Mouse (Mus musculus): ENCODE results near the gene Smyd4. TPM values are rescaled to one million over a fixed set of nuclear protein-coding genes. Genes with fewer than 3 reads are reported as not detected.

Gene Smyd4
- polyA plus RNA-seq, 2 experiments = 7.9 to 11.6 TPM

DNA sequence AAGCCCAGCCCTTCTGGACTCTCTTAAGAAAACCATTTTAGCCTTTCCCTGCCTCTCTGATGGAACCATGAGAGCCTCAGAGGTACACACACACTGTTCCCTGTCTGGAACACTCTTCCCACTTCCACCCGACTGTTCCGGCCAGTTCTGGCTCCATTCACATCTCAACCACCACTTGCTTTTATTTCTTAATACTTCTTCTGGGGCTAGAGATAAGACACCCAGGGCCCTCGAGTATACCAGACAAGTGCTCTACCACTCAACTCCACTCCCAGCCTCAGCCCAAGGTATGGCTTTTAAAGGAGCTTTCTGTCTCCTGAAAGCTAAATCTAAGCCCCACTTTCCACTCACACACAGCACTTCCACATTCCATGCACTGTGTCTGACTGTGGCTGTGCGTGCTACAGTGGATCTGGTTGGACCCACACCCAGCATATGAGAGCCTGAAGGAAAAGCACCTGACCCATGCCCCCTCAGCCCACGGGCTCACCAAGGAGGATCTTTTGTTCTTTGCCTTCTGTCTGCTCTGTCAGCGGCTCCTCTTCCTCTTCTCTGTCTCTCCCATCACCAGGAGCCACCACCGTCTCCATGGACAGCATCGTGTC is 102.2 kb downstream of the Smyd4 start:
- DNase-seq (ENCODE audit: low spot score) = no peak
- ATAC-seq (ENCODE audit: low FRiP score, low read depth) = no peak
- H3K4me2 ChIP-seq (replicated peaks; ENCODE audit: low read depth, low read length, severe bottlenecking) = no peak overlapping the region
- 86% methylated on average over 8 of the region's 8 CpGs for WGBS
- H3K4me1 ChIP-seq (ENCODE audit: control insufficient read depth, insufficient read depth, low read length) = peaks cover 13% of the 10 kb centered on the region
- H3K9ac ChIP-seq (ENCODE audit: low read depth, low read length, severe bottlenecking) = 0 out of 2 replicates have a peak overlapping the region, but pooled peaks have one; percentile 14
- TF ChIP-seq POLR2A (IDR thresholded peaks at IDR 0.05; ENCODE audit: borderline replicate concordance, extremely low read depth, insufficient read depth, insufficient read length) = no peak
- no peak overlapping the region for H3K4me3 ChIP-seq (replicated peaks; ENCODE audit: low read length)
- no peaks in the 10 kb centered on the region for H3K9me3 ChIP-seq (ENCODE audit: control insufficient read depth, low read length)
- peaks cover 42% of the 10 kb centered on the region for H3K36me3 ChIP-seq (ENCODE audit: control insufficient read depth, insufficient read depth, low read length)
- no peaks in the 10 kb centered on the region for H3K27me3 ChIP-seq (ENCODE audit: control insufficient read depth, insufficient read depth, low read length)
- H3K27ac ChIP-seq (replicated peaks; ENCODE audit: low read depth, low read length) = no peak overlapping the region

DNA sequence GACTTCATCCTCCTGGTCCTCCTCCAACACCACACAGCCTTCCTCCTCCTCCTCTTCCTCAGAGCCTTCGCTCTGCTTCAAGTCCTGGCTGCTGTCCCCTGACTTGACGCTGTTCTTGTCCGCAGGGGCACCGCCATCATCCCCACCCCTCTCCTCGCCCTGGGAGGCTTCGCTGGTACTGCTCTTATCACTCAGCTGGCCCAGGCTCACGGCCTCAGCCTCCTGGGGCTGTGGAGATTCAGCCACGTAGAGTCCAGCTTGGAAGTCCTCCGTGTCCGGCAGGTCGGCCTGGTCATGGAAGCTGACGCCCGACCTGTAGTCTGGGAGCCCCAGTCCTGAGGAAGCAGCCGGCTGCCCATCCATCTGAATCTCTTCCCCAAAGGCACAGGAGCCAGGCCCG is 102.7 kb downstream of the Smyd4 start:
- no peaks in the 10 kb centered on the region for H3K9me3 ChIP-seq (ENCODE audit: control insufficient read depth, low read length)
- no peak overlapping the region for H3K4me2 ChIP-seq (replicated peaks; ENCODE audit: low read depth, low read length, severe bottlenecking)
- no peak overlapping the region for H3K27ac ChIP-seq (replicated peaks; ENCODE audit: low read depth, low read length)
- peaks cover 37% of the 10 kb centered on the region for H3K36me3 ChIP-seq (ENCODE audit: control insufficient read depth, insufficient read depth, low read length)
- DNase-seq (ENCODE audit: low spot score) (no peak), ATAC-seq (ENCODE audit: low FRiP score, low read depth) (no peak)
- H3K27me3 ChIP-seq (ENCODE audit: control insufficient read depth, insufficient read depth, low read length) = no peaks in the 10 kb centered on the region
- 0 out of 2 replicates have a peak overlapping the region, but pooled peaks have one; percentile 14 for H3K9ac ChIP-seq (ENCODE audit: low read depth, low read length, severe bottlenecking)
- H3K4me3 ChIP-seq (replicated peaks; ENCODE audit: low read length) = no peak overlapping the region
- no peak for TF ChIP-seq POLR2A (IDR thresholded peaks at IDR 0.05; ENCODE audit: borderline replicate concordance, extremely low read depth, insufficient read depth, insufficient read length)
- H3K4me1 ChIP-seq (ENCODE audit: control insufficient read depth, insufficient read depth, low read length) = peaks cover 13% of the 10 kb centered on the region
- 88% methylated on average over 15 of the region's 15 CpGs for WGBS

- DNase-seq (ENCODE audit: low spot score) = no peak
- Histone ChIP-seq H3K9ac (ENCODE audit: low read depth, low read length, severe bottlenecking) (no peak overlapping the region), H3K9me3 (ENCODE audit: control insufficient read depth, low read length) (no peaks in the 10 kb centered on the region), H3K36me3 (ENCODE audit: control insufficient read depth, insufficient read depth, low read length) (peaks cover 32% of the 10 kb centered on the region), H3K4me3 (replicated peaks; ENCODE audit: low read length) (no peak overlapping the region), H3K27me3 (ENCODE audit: control insufficient read depth, insufficient read depth, low read length) (no peaks in the 10 kb centered on the region), H3K4me1 (ENCODE audit: control insufficient read depth, insufficient read depth, low read length) (peaks cover 13% of the 10 kb centered on the region), H3K4me2 (replicated peaks; ENCODE audit: low read depth, low read length, severe bottlenecking) (no peak overlapping the region), H3K27ac (replicated peaks; ENCODE audit: low read depth, low read length) (no peak overlapping the region)
- WGBS = 90% methylated on average over 8 of the region's 8 CpGs
- TF ChIP-seq POLR2A (IDR thresholded peaks at IDR 0.05; ENCODE audit: borderline replicate concordance, extremely low read depth, insufficient read depth, insufficient read length) = no peak
- no peak for ATAC-seq (ENCODE audit: low FRiP score, low read depth)
Observed at GRCm38 (mm10) chr11:75452081-75452480, 103.8 kb downstream of the Smyd4 start.

- Histone ChIP-seq H3K36me3 (ENCODE audit: control insufficient read depth, insufficient read depth, low read length) (peaks cover 23% of the 10 kb centered on the region), H3K4me1 (ENCODE audit: control insufficient read depth, insufficient read depth, low read length) (peaks cover 13% of the 10 kb centered on the region), H3K27ac (replicated peaks; ENCODE audit: low read depth, low read length) (no peak overlapping the region), H3K9ac (ENCODE audit: low read depth, low read length, severe bottlenecking) (no peak overlapping the region), H3K27me3 (ENCODE audit: control insufficient read depth, insufficient read depth, low read length) (no peaks in the 10 kb centered on the region), H3K9me3 (ENCODE audit: control insufficient read depth, low read length) (no peaks in the 10 kb centered on the region), H3K4me2 (replicated peaks; ENCODE audit: low read depth, low read length, severe bottlenecking) (0 out of 2 replicates have a peak overlapping the region, but pooled peaks have one; percentile 95), H3K4me3 (replicated peaks; ENCODE audit: low read length) (no peak overlapping the region)
- ATAC-seq (ENCODE audit: low FRiP score, low read depth) (no peak), DNase-seq (ENCODE audit: low spot score) (no peak)
- TF ChIP-seq POLR2A (IDR thresholded peaks at IDR 0.05; ENCODE audit: borderline replicate concordance, extremely low read depth, insufficient read depth, insufficient read length) = no peak
- 93% methylated on average over 31 of the region's 31 CpGs for WGBS
Observed at GRCm38 (mm10) chr11:75452812-75453557, 104.8 kb downstream of the Smyd4 start.

DNA sequence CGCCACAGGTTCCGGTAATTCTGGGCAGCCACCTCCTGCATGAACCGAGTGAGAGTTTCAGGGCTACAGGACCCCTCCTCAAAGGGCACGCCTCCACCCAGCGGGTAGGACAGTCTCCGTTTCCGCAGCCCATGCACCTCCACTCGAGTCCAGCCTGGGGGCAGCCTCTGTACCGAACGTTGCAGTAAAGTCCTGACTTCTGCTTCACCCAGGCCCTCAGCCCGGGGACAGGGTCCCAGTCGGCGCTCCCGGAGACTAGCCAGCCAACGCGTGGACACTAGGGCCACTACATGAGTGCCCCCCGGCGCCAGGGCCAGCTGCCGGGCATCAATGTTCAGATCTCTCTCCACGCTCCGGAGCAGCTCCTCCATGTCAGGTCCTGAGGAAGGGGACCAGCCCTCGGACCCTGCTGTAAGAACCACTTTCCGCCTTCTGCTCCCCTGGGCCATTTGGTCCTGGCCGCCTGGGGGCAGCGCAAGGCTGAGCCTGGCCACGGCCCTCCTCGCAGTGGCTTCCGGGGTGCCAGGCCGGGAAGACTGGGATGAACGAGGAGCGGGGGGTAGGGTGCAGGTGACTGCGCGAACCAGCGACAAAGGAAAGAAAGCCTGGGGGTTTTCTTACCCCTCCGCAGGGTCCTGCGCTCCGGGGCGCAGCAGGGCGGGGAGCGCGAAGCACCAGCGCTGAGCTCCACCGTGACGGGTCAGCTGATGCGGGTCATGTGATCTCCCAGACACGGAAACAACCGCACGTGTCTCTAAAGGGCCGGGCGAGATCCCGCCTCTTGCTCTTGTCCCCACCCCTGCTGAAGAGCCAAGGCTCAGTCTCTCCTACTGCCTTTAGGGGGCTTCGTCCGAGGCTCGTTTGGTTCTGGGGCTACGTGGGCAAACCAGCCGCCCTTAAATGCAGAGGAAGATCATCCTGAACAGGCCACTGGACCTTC is 106.0 kb downstream of the Smyd4 start, which contains the start of gene Wdr81:
TSS of gene Wdr81 (minus strand) at position 727 of the 940 bp plus-strand sequence.
- 2% methylated on average over 53 of the region's 56 CpGs for WGBS
- Histone ChIP-seq H3K9me3 (ENCODE audit: control insufficient read depth, low read length) (no peaks in the 10 kb centered on the region), H3K4me3 (replicated peaks; ENCODE audit: low read length) (peak within 1 kb of the TSS; percentile 52), H3K36me3 (ENCODE audit: control insufficient read depth, insufficient read depth, low read length) (peaks cover 10% of the 10 kb centered on the region), H3K4me1 (ENCODE audit: control insufficient read depth, insufficient read depth, low read length) (peaks cover 13% of the 10 kb centered on the region), H3K27me3 (ENCODE audit: control insufficient read depth, insufficient read depth, low read length) (no peaks in the 10 kb centered on the region), H3K27ac (replicated peaks; ENCODE audit: low read depth, low read length) (peak within 1 kb of the TSS; percentile 65), H3K9ac (ENCODE audit: low read depth, low read length, severe bottlenecking) (peak within 1 kb of the TSS; percentile 62), H3K4me2 (replicated peaks; ENCODE audit: low read depth, low read length, severe bottlenecking) (peak within 1 kb of the TSS; percentile 95)
- DNase-seq (ENCODE audit: low spot score) (peak; percentile 95), ATAC-seq (ENCODE audit: low FRiP score, low read depth) (peak; percentile 97)
- no peak for TF ChIP-seq POLR2A (IDR thresholded peaks at IDR 0.05; ENCODE audit: borderline replicate concordance, extremely low read depth, insufficient read depth, insufficient read length)

Small RNA genes lying within 50 kb of the gene (microRNA-seq; reads per million reads assigned to microRNA genes)
- gene Gm47300 = not detected

Other genes with a start within 250 kb of the Smyd4 start
- gene Hic1, start 178.9 kb upstream of the Smyd4 start, polyA plus RNA-seq (2012; rRNA removed) = 90.8 and 125 TPM in 2 replicates
- 21.4 and 24.6 TPM in 2 replicates for gene Hic1, start 178.9 kb upstream of the Smyd4 start, polyA plus RNA-seq (2014; fragmentation: Nextera tagmentation; extraction: Ambion mirVana)
- gene Ovca2, start 169.6 kb upstream of the Smyd4 start, polyA plus RNA-seq (2012; rRNA removed) = 22.5 and 25.0 TPM in 2 replicates
- gene Ovca2, start 169.6 kb upstream of the Smyd4 start, polyA plus RNA-seq (2014; fragmentation: Nextera tagmentation; extraction: Ambion mirVana) = 29.8 and 30.3 TPM in 2 replicates
- 30.0 and 46.6 TPM in 2 replicates for gene Dph1, start 157.2 kb upstream of the Smyd4 start, polyA plus RNA-seq (2012; rRNA removed)
- gene Dph1, start 157.2 kb upstream of the Smyd4 start, polyA plus RNA-seq (2014; fragmentation: Nextera tagmentation; extraction: Ambion mirVana) = 23.1 and 25.5 TPM in 2 replicates
- 3.4 and 3.9 TPM in 2 replicates for gene Rtn4rl1, start 154.7 kb upstream of the Smyd4 start, polyA plus RNA-seq (2012; rRNA removed)
- 4.4 and 5.3 TPM in 2 replicates for gene Rtn4rl1, start 154.7 kb upstream of the Smyd4 start, polyA plus RNA-seq (2014; fragmentation: Nextera tagmentation; extraction: Ambion mirVana)
- gene Rpa1, start 109 bp upstream of the Smyd4 start, polyA plus RNA-seq (2012; rRNA removed) = 79.9 and 80.3 TPM in 2 replicates
- gene Rpa1, start 109 bp upstream of the Smyd4 start, polyA plus RNA-seq (2014; fragmentation: Nextera tagmentation; extraction: Ambion mirVana) = 92.7 and 96.3 TPM in 2 replicates
- 160 and 176 TPM in 2 replicates for gene Serpinf1, start 74.3 kb downstream of the Smyd4 start, polyA plus RNA-seq (2012; rRNA removed)
- gene Serpinf1, start 74.3 kb downstream of the Smyd4 start, polyA plus RNA-seq (2014; fragmentation: Nextera tagmentation; extraction: Ambion mirVana) = 267 and 276 TPM in 2 replicates
- 0.53 and 0.59 TPM in 2 replicates for gene Serpinf2, start 91.2 kb downstream of the Smyd4 start, polyA plus RNA-seq (2012; rRNA removed)
- gene Serpinf2, start 91.2 kb downstream of the Smyd4 start, polyA plus RNA-seq (2014; fragmentation: Nextera tagmentation; extraction: Ambion mirVana) = not detected in 2 replicates
- 9.0 and 10.4 TPM in 2 replicates for gene Wdr81, start 106.3 kb downstream of the Smyd4 start, polyA plus RNA-seq (2012; rRNA removed)
- 6.6 and 6.8 TPM in 2 replicates for gene Wdr81, start 106.3 kb downstream of the Smyd4 start, polyA plus RNA-seq (2014; fragmentation: Nextera tagmentation; extraction: Ambion mirVana)
- gene Tlcd2, start 113.3 kb downstream of the Smyd4 start, polyA plus RNA-seq (2012; rRNA removed) = 15.0 and 15.5 TPM in 2 replicates
- gene Tlcd2, start 113.3 kb downstream of the Smyd4 start, polyA plus RNA-seq (2014; fragmentation: Nextera tagmentation; extraction: Ambion mirVana) = 19.5 and 25.2 TPM in 2 replicates
- 123 and 136 TPM in 2 replicates for gene Prpf8, start 138.4 kb downstream of the Smyd4 start, polyA plus RNA-seq (2012; rRNA removed)
- 85.9 and 92.5 TPM in 2 replicates for gene Prpf8, start 138.4 kb downstream of the Smyd4 start, polyA plus RNA-seq (2014; fragmentation: Nextera tagmentation; extraction: Ambion mirVana)
- gene Rilp, start 161.7 kb downstream of the Smyd4 start, polyA plus RNA-seq (2012; rRNA removed) = 0.98 and 0.99 TPM in 2 replicates
- gene Rilp, start 161.7 kb downstream of the Smyd4 start, polyA plus RNA-seq (2014; fragmentation: Nextera tagmentation; extraction: Ambion mirVana) = 0.36 and 0.58 TPM in 2 replicates
- 8.5 and 11.2 TPM in 2 replicates for gene Scarf1, start 165.1 kb downstream of the Smyd4 start, polyA plus RNA-seq (2012; rRNA removed)
- gene Scarf1, start 165.1 kb downstream of the Smyd4 start, polyA plus RNA-seq (2014; fragmentation: Nextera tagmentation; extraction: Ambion mirVana) = 5.4 and 6.0 TPM in 2 replicates
- 5.8 and 6.8 TPM in 2 replicates for gene Slc43a2, start 183.3 kb downstream of the Smyd4 start, polyA plus RNA-seq (2012; rRNA removed)
- 3.5 and 3.8 TPM in 2 replicates for gene Slc43a2, start 183.3 kb downstream of the Smyd4 start, polyA plus RNA-seq (2014; fragmentation: Nextera tagmentation; extraction: Ambion mirVana)
- gene Pitpna, start 239.7 kb downstream of the Smyd4 start, polyA plus RNA-seq (2012; rRNA removed) = 75.7 and 80.3 TPM in 2 replicates
- 78.6 and 80.4 TPM in 2 replicates for gene Pitpna, start 239.7 kb downstream of the Smyd4 start, polyA plus RNA-seq (2014; fragmentation: Nextera tagmentation; extraction: Ambion mirVana)

All from limb, embryonic 14.5 days (tissue).